Mouse (Mus musculus) ES-CJ7 (cell line): ENCODE data around the gene Nepro.

Experiments used
- DNase-seq: peaks from one replicate; pipeline ENCODE4 v3.0.0; 2011; ENCODE audit warnings: low read depth, low spot score

Nepro gene

DNA sequence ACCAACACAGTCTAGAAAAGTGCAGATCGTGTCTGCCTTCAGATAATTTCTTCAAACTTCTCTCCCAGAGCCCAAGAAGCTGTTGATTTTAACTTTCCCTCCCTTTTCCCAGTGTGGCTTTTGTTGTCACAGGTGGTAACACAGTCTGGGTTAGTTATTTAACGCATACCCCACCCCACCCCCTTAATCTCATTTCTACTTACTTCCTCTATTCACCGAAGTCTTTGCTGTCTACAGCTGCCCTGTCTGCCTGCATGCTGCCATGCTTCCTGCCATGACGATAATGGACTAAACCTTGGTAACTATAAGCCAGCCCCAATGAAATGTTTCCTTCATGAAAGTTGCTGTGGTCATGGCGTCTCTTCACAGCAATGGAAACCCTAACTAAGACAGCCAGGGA lies 21.8 kb upstream of the Nepro start:
- DNase-seq: no peak

DNA sequence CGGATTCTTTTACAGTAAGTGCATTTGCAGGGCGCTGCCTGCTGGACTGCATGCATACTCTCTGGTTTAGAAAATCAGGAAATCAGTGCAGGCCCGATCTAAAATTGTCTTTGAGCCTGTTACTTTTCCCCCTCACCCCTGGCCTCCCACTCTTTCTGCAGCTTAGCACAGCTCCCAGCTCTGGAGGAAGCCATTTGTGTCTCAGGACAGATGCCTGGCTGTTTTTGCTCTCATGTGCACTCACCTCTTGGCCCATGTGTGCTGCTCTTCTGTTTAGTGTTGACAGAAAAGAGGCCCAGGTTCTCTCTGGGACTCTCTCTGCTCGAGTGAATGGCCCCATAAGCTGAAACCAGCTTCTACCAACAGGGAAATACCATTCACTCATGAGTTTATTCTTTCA lies 20.6 kb upstream of the Nepro start:
- no peak for DNase-seq

DNA sequence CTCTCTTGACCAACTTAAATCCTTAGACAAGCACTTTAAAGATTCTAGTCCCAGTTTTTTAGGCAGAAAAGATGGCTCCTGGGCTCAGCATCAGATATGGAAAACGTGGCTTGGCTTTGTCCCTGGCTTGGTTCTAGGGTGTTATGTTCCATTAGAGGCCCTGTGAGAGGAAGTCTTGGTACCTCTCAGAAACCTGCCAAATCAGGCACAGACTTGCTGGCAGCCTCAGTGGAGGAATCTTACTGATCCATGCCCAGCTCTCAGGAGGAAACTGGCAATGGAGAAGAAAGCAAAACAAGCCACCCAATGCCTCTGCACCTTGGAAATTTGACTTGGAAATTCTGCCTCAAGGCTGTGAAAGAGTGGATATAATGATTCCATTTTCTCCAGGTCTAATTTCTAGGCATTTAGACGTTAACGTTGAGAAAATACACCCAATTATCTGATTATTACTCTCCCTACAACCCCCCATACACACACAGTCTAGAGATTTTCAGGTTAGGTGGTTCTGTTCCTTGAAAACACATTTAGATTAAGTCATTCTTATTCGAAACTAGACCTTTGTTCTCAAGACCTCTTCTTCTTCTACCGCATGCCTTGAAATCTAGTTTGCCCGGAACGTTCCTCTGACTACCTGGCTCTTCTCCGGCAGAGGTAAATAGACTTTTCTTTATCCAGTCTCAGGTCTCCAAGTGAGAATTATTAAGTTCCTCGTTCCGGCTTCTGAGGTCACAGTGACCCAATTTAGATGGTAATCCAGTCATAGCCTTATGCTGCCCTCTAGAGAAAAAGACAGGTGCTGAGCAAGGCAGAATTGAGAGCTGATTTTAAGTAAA lies 7.6 kb upstream of the Nepro start:
- peak; percentile 53 for DNase-seq

DNA sequence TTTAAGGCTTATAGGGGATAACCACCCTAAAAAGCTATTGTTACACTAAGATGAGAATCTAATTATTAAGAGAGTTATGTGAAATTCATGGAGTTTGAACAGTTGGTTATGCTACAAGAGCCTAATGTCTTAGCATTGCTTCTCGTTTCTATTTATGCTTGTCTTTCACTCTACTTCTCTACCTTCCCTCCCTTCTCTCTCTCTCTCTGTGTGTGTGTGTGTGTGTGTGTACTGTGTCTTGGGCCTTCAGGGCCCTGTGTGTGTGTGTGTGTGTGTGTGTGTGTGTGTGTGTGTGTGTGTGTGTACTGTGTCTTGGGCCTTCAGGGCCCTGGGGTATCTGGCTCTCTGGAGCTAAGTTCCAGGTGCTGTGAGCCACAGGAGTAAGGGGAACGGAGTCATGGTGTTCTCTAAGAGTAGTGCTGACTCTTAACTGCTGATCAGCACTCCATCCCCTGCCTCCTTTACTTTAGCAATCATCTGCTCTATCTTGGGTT lies 6.9 kb upstream of the Nepro start:
- DNase-seq: no peak

DNA sequence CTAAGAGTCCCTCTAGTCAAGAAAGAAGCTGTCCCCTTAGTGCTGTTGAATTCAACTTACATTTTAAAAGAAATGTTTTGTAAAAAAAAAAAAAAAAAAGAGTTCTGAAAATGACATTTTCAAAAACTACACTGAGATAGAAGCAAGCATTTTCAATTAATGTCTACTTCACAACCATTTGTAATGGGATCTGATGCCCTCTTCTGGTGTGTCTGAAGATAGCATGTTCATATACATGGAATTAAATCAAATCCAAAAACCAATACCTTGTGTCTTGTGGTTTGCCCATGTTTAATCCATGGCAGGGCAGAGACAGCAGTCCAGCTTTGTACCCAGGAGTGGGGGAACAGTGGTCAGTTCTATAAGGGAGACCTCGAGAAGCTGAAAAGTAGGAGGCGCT lies 6.3 kb upstream of the Nepro start:
- no peak for DNase-seq

DNA sequence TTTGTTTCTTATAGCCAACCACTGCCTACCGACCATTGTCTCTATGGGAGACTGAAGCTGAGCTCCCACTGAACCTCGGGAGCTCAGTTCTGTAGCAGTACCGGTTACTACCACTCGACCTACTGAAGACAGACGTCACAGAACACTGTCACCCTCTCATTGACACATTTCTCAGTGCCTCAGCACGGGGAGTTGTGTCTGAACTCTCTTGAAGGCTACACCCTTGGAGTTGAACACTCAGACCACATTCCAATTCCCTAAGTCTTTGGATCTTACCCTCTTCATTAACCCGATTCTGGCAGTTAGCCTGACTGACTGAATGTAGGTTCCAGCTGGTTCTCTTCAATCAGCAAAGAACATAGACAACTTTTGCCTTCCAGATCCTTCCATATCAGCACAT lies 4.8 kb upstream of the Nepro start:
- peak; percentile 23 for DNase-seq

DNA sequence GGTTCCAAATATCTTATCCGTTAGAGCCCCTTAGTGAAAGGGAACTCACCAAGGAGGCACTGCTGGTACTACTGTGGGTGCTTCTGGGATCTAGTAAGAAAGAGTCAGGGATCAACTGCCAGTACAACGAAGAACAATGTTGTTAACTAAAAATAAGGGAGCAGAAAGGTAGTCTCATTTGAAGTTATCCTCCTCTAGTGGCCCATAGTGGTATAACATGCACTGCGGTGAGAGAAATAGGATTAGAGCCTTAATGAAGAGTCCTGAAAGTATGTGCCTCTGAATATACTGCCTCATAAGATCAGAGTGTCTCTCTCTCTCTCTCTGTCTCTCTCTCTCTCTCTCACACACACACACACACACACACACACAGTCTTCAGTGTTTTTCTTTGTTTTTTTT lies 3.6 kb upstream of the Nepro start:
- DNase-seq: peak; percentile 74

DNA sequence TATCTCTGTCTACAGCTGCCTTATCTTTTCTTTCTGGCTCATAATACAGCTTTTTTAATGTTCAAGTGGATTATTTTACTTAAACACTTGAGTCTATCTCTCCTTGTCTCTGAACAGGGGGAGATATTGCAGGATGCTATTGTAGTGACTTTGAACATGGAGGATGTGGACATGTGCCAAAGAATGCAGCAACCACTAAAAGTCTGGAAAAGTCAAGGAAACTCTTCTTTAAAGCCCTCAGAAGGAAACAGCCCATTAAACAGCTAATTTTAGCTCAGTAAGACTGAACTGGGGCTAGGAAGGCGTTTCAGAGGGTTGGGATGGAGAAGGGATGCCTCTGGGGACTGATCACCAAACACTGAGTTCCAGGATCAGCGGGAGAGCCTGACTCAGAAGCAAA lies 1.4 kb upstream of the Nepro start:
- no peak for DNase-seq

DNA sequence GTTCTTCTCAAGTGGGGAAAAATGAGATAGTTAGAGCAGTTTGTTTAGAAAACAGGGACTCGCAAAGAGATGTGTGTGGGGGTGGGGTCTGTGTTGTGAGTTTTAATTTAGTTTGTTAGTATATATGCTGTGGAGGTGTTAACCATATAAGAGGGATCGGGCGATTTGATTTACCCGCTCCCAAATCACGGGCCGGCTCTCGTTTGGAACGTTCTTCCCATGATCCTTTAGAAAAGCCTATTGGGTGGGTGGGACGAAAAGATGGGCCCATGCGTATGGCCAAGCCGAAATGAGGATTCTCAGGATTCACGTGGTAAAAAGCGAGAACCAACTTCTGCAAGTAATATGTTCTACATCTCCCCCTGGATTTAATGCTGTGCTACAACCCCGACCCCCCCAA lies 746 bp downstream of the Nepro start:
- peak; percentile 87 for DNase-seq

DNA sequence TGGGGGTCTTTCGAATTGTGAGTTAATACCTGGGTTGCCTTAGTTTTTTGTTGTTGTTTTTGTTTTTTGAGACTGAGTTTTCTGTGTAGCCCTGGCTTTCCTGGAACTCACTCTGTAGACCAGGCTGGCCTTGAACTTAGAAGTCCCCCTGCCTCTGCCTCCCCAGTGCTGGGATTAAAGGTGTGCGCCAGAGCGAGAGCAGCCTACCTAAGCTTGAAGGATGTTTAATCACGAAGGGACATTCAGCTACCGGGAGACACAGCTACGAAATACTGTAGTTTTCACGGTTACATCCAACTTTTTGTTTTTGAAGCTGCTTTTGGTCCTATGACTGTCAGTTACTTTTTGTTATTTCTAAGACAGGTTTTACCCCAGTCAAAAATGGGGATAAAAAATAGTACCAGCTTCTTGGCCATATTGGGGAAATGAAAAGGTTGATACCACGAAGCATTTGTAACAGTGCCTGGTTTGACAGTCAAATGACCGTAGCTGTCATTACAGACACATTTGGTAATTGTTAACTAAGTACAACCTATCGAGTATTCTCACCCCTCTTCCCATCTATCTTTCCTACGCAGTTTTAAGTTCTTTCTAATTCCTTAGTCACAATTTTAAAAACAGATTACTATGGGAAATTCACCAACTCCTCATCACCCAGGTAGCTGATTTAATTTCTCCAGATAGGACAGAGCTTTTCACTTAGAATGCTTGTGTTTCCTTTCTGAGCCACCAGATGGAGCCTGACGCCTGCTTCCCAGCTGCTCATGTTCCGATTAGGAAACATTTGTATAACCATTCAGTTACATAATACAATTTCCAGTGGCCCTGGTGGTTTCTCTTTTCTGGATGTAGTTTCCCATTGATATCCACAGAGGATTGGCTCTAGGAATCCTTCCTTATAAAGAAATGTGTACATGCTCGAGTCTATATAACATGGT lies 1.5 kb downstream of the Nepro start:
- peak; percentile 76 for DNase-seq

DNA sequence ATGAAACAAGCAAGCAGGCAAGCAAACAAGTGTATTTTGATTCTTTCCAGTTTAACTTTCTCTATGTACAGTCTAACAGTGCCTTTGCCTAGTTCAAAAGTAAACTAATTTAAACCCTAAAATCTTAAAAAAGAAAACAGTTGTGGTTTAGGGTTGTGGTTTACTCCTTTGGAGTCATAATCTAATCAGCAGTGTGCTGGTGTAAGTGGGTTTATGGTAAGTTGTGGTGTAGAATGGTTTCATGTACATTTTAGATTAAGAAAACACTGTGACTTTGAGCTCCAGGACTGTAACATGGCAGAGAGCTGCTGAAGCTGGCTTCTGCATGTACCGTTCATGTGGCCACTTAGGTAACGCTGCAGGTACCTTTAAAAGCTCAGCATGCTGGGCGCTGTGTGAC lies 3.4 kb downstream of the Nepro start:
- DNase-seq: no peak

DNA sequence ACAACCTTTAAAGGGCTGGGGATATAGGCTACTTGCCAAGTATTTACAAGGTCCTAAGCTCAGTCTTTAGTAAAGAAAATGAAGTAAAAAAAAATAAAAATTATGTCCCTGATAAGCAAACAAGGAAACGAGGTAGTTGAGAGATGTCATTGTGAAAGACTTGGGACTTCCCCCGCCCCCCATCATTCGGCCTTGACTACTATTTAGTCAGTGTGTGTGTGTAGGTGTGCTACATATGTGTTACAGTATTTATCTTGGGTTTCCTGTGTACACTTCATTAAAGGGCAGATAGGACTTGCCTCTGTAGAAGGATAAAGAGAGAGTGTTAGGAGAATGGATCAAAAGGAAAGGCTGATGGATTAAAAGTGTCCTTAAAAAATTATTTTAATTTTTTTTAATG lies 10.0 kb downstream of the Nepro start:
- DNase-seq: no peak

DNA sequence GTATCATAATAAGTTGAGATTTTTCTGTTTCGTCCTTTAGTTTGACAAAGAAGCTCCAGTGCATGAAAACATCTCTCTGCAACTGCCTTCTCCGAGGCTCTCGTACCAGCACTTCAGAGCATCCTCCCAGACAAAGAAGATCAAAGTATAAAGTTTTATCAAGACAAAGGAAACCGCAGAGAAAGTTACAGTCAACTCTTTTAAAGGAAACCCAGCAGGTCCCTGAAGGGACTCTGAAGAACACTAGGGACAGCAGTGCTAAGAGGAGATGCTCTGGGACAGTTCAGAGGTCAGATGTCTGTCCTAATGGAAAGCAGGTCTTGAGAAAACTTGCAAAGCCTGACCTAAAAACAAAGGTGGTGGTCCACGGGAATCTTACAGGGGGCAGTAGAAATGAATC lies 11.6 kb downstream of the Nepro start:
- DNase-seq: no peak

DNA sequence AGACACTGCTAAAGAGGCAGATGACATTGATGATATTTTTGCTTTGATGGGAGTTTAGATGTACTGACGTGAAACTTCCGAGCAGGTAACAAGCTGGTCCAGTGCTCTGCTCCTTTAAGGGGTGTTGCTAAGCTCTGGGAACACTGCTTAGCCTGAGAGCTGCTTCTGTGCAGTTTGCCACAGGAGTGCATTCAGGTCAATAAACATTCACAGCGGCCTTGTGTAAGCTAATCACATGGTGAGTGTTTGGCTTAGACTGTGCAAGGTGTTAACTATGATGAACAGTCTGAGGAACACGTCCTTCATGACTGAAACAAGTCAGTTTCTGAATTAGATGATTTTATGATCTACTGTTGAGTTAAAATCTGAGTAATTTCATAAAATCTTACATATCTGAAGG lies 12.0 kb downstream of the Nepro start:
- DNase-seq: no peak

DNA sequence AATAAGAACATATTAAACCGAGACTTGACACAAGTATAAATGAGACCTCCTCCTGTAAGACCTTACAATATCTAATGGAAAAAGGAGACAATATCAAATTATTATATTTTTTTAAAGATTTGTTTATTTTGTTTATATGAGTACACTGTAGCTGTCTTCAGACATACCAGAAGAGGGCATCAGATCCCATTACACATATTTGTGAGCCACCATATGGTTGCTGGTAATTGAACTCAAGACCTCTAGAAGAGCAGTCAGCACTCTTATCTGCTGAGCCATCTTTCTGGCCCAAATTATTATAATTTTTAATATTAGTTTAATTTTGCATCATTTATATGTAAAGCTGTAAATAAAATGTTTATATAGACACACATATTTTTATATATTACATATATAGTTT lies 18.7 kb downstream of the Nepro start:
- DNase-seq: no peak

DNA sequence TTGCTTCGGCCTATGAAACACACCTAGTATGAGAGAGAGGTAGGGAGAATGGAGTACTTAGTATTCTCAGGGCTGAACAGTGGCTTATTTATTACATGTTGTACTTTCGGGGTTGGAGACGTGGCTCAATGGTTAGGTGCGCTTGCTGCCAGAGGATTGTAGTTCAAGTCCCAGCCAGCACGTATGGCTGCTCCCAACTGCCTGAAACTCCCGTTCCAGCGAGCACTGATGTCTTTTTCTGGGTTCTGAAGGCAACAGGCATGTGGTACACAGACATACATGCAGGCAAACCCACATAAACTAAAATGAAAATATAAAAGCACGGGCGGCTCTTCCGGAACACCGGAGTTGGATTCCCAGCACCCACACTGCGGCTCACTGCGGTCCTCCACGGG lies 21.4 kb downstream of the Nepro start:
- peak; percentile 23 for DNase-seq

DNA sequence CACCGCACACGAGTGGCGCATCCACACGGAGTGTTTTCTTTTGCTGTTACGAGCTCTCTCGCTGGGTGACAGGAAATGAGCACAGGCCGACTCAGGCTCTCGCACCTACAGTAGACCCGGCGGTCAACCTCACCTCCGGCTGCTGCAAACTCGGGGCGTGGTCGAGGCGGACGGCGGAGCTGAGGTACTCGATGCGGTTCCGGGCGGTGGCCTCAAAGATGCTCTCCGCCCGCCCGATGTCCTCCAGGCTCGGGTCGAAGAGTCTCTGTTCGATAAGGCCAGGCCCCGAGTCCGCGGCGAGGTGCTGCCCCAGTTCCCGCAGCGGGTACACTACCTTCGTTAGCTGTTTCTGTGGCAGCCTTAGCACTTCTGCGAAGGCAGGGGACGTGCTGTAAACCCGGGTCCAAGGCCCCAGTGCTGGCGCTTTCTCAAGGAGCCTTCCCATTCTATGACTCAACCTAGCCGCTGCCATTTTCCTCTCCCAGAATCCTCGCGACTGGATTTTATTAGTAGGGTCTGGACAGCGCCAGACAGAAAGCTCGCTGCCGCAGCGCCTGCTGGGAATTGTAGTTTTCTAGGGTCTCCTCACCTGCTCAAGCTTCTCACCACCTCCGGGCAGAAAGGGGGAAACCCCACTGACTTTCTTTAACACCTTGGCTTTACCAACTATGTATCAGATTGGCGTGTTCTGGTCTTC lies 21.9 kb downstream of the Nepro start, which contains the start of gene Gtpbp8:
Gene Gtpbp8 (minus strand): TSS at position 498 of the 697 bp plus-strand sequence.
- DNase-seq: peak; percentile 88

DNA sequence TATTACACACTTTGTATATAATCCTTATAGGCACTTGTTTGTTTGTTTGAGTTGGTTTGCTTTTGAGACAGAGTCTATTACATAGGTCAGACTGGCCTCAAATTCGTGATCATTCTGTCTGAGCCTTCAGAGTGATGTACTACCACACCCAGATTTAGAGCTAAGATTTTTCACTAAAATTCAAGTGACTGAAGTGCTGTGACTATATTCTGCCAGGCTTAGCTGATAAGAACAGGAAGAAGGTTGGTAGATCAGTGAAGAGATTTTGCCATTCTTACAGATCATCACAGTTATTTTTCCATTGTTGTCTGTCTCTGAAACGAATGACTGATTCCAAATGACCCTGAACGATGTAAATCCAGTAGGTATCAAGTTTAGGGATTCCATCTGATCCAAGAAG lies 23.9 kb downstream of the Nepro start:
- no peak for DNase-seq

DNA sequence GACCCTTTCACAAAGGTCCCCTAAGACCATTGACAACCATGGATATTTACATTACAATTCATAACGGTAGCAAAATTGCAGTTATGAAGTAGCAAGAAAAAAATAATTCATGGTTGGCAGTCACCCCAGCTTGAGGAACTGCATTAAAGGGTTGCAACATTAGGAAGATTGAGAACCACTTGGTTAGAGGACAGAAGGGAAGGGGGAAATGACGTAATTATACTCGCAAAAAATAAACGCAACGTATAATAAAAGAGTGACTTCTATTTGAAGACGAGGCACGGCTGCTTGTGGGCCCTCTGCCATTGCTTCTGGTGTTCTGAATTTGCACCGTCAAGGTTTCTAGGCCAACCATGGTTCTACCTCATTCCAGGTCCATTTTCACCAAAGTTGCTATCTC lies 33.6 kb downstream of the Nepro start:
- DNase-seq: no peak

DNA sequence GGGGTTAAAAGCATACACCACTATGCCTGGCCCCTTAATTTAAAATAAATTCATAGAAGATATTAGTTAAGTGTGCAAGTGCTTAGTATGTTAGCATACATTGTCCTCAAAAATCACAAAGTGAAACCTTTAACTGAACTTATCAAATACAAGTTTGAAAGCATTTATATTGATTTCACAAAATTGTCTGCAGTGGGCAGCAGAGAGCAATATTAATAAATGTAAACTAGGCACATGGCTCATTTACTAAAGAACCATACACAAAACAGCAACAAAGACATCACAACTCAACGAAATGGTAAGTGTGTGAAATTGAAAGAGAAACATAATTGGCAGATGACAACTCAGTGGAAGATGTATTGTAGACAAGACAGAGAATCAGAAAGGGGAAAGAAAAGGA lies 37.7 kb downstream of the Nepro start:
- no peak for DNase-seq

DNA sequence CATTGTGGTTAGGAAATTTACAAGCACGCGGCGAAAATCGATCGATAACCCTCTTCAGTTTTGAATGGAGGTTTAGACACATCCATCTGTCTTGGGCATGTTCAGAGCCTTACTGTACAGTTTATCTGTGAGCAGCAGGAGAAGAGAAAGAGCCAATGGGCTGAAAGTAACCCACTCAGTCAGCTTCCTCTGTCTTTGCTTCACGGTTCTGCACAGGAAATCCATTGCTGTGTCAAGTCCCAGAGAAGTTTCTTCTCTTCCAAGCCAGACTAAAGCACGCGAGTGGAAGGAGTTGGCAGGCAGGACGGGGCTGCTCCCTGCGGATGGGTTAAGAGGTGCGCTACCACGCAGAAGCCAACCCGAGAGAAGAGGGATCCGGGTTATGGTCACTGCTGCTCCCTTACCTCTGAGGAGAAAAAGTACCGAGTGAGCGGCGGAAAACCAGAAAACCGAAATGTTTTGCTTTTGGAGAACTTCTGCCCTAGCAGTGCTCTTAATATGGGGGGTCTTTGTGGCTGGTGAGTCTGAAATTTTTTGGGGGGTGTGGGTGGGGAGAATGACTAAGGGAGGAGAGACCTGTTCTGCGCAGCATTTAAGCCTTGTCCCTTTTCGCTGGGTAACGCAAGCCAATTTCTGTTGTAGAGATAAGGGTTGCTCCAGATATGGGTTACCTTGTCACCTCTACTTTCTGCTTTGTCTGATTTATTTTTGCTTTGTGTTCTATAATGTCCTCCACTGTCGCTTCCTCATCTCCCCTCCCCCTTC lies 41.6 kb downstream of the Nepro start, which contains the start of gene Cd200r1:
Gene Cd200r1 (plus strand): TSS at position 182 of the 765 bp plus-strand sequence.
- DNase-seq: no peak
